Mouse (Mus musculus) olfactory bulb, adult 2 months (tissue): ENCODE data around the gene Olfr605.
"Not testable (repeated sequence)": the region's sequence is repeated elsewhere in the genome, so short reads cannot be mapped to it uniquely, and the experiment has no call there.

ENCODE experiments used
- CTCF ChIP-seq: fragments of 200-500 bp; IDR thresholded peaks from 2 replicates; pipeline ENCODE4 v1.5.1; 2012; ENCODE audit warnings: low read depth, mild to moderate bottlenecking, low read length, moderate library complexity; ENCODE audit not compliant: insufficient read depth
- POLR2A ChIP-seq: fragments of 200-500 bp; IDR thresholded peaks from 2 replicates; pipeline ENCODE4 v1.6.1; 2012; ENCODE audit warnings: mild to moderate bottlenecking, low read depth, low read length, moderate library complexity; ENCODE audit not compliant: insufficient read depth

DNA sequence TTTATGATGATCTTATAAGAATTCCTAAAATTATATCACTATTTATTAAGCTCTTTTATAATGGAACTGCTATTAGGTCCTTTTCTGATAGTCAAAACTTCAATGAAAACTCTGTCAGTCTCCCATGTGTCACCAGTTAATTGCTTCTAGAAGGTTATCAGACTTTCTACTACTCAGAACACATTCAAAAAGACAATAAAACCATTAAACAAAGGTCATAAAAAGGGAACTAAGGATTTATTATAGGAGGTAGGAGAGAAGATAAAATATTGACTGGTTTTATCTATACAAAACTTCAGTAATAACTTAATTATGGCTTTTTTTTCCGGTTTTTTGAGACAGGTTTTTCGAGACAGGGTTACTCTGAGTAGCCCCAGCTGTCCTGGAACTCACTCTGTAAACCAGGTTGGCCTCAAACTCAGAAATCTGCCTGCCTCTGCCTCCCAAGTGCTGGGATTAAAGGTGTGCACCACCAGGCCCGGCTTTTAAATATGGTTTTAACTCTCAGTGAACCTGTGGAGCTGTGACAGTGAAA lies 38.7 kb downstream of the Olfr605 start:
- TF ChIP-seq CTCF, POLR2A: not testable (repeated sequence)
